Mouse (Mus musculus): ENCODE data around the gene Trh. TPM values are rescaled to one million over a fixed set of nuclear protein-coding genes. Genes with fewer than 3 reads are reported as not detected.
A peak's percentile ranks its signal among the peaks of the same experiment; 100 is the strongest.

Trh gene
- total RNA-seq, 1 experiment, result 495 TPM

- Histone ChIP-seq H3K4me1 (ENCODE audit: control insufficient read depth in 2 of 2, insufficient read depth in 2 of 2, low read length in 2 of 2, poor library complexity in 1 of 2) (peaks cover 3 to 4% of the 10 kb centered on the region in 2 experiments; a peak in 1 of 4 replicates), H3K36me3 (ENCODE audit: control insufficient read depth, insufficient read depth, low read length, poor library complexity, severe bottlenecking) (no peaks in the 10 kb centered on the region; the same call in 1 of the 2 replicates), H3K27ac (ENCODE audit: insufficient read depth, low read depth, low read length, poor library complexity, severe bottlenecking) (peak within 1 kb of the TSS; percentile 52; the same call in 1 of the 2 replicates), H3K9ac (ENCODE audit: insufficient read depth, low read depth, low read length, poor library complexity, severe bottlenecking) (peak within 1 kb of the TSS; percentile 98), H3K4me3 (ENCODE audit: insufficient read depth in 1 of 2, low read depth in 1 of 2, low read length in 2 of 2, poor library complexity in 1 of 2, severe bottlenecking in 1 of 2) (peak within 1 kb of the TSS; percentile 90 to 98), H3K9me3 (ENCODE audit: control insufficient read depth, insufficient read depth, low read depth, low read length) (no peaks in the 10 kb centered on the region)
- TF ChIP-seq CHD2 (IDR thresholded peaks at IDR 0.05; ENCODE audit: low read depth, low read length) (no peak), MAFK (IDR thresholded peaks at IDR 0.05; ENCODE audit: insufficient read depth, low read depth, low read length) (no peak), ZNF384 (IDR thresholded peaks at IDR 0.05; ENCODE audit: low read depth, low read length) (no peak), ZC3H11A (IDR thresholded peaks at IDR 0.05; ENCODE audit: borderline replicate concordance, low read depth, low read length) (no peak), HCFC1 (IDR thresholded peaks at IDR 0.05; ENCODE audit: borderline replicate concordance, insufficient read depth, low read length) (peak; percentile 83)
- DNase-seq (ENCODE audit: low read depth, low spot score), result peak; percentile 87
- in situ Hi-C loops (cut with MboI; ENCODE audit: low sequenced_read_pairs in 2 of 2, unreplicated experiment in 2 of 2), result loop anchor here (5.0 kb wide), 1 partner anchor 57 kb away; no protein-coding TSS in a partner anchor
These were observed 29.5 kb downstream of the Trh start, which contains the start of gene Rbsn for GRCm38 (mm10) chr6:92214773-92215449. Gene Rbsn (minus strand): TSS chr6:92214925.

DNA sequence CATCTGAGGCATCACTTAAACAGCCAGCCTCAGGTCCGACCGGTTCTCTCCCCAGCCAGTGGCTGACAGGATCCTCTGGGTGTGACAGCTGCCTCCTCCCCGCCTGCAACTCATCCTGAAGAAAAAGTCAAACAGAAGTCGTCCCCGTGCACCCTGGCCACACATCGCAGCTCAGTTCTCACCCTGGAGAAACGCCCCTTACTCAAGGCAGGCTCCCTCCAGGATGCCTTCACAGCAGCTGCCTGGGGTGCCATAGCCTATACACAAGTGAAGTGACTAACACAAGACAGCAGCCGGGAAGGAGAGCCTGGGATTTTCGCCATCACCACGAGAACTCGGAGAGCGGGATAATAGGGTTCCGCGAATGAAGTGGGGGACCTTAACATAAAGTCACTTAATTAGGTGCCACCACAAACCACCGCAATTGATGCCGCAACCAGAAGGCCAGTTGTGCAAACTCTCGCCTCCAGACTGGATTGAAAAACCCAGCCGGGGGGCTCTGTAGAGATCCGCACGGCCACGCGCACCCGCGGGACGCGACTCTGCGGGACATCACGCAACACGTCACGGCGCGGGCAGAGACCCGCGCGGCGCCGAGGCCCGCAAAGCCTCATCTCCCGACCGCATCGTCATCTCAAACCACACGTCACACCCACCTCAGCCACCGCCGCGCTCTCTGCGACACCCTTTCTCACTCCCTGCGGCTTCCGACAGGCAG is 30.2 kb downstream of the Trh start:
- peak; percentile 3 for DNase-seq (ENCODE audit: low read depth, low spot score)
- H3K9me3 ChIP-seq (ENCODE audit: control insufficient read depth, insufficient read depth, low read depth, low read length), result no peaks in the 10 kb centered on the region
- H3K9ac ChIP-seq (ENCODE audit: insufficient read depth, low read depth, low read length, poor library complexity, severe bottlenecking), result peak overlapping the region; percentile 98
- peaks cover 2 to 4% of the 10 kb centered on the region in 2 experiments; a peak in 1 of 4 replicates for H3K4me1 ChIP-seq (ENCODE audit: control insufficient read depth in 2 of 2, insufficient read depth in 2 of 2, low read length in 2 of 2, poor library complexity in 1 of 2)
- peak overlapping the region; percentile 52; the same call in 1 of the 2 replicates for H3K27ac ChIP-seq (ENCODE audit: insufficient read depth, low read depth, low read length, poor library complexity, severe bottlenecking)
- H3K36me3 ChIP-seq (ENCODE audit: control insufficient read depth, insufficient read depth, low read length, poor library complexity, severe bottlenecking), result no peaks in the 10 kb centered on the region; the same call in 1 of the 2 replicates
- in situ Hi-C loops (cut with MboI; ENCODE audit: low sequenced_read_pairs in 2 of 2, unreplicated experiment in 2 of 2), result no loop called here
- no peak for TF ChIP-seq ZNF384 (IDR thresholded peaks at IDR 0.05; ENCODE audit: low read depth, low read length)
- TF ChIP-seq ZC3H11A (IDR thresholded peaks at IDR 0.05; ENCODE audit: borderline replicate concordance, low read depth, low read length), result no peak
- TF ChIP-seq MAFK (IDR thresholded peaks at IDR 0.05; ENCODE audit: insufficient read depth, low read depth, low read length), result no peak
- no peak for TF ChIP-seq HCFC1 (IDR thresholded peaks at IDR 0.05; ENCODE audit: borderline replicate concordance, insufficient read depth, low read length)
- TF ChIP-seq CHD2 (IDR thresholded peaks at IDR 0.05; ENCODE audit: low read depth, low read length), result no peak
- peak overlapping the region; percentile 90 to 98 for H3K4me3 ChIP-seq (ENCODE audit: insufficient read depth in 1 of 2, low read depth in 1 of 2, low read length in 2 of 2, poor library complexity in 1 of 2, severe bottlenecking in 1 of 2)

GRCm38 (mm10) chr6:92199414-92199813 is 45.0 kb downstream of the Trh start:
- H3K9ac ChIP-seq (ENCODE audit: insufficient read depth, low read depth, low read length, poor library complexity, severe bottlenecking), result no peak overlapping the region
- TF ChIP-seq MAFK (IDR thresholded peaks at IDR 0.05; ENCODE audit: insufficient read depth, low read depth, low read length) (no peak), ZC3H11A (IDR thresholded peaks at IDR 0.05; ENCODE audit: borderline replicate concordance, low read depth, low read length) (no peak), ZNF384 (IDR thresholded peaks at IDR 0.05; ENCODE audit: low read depth, low read length) (no peak)
- no peak overlapping the region for H3K27ac ChIP-seq (ENCODE audit: insufficient read depth, low read depth, low read length, poor library complexity, severe bottlenecking)
- peaks cover 5% of the 10 kb centered on the region; the same call in 1 of the 2 replicates for H3K9me3 ChIP-seq (ENCODE audit: control insufficient read depth, insufficient read depth, low read depth, low read length)
- H3K4me1 ChIP-seq (ENCODE audit: control insufficient read depth in 2 of 2, insufficient read depth in 2 of 2, low read length in 2 of 2, poor library complexity in 1 of 2), result no peaks in the 10 kb centered on the region
- in situ Hi-C loops (cut with MboI; ENCODE audit: low sequenced_read_pairs in 2 of 2, unreplicated experiment in 2 of 2), result no loop called here
- DNase-seq (ENCODE audit: low read depth, low spot score), result no peak
- peaks cover 13% of the 10 kb centered on the region for H3K36me3 ChIP-seq (ENCODE audit: control insufficient read depth, insufficient read depth, low read length, poor library complexity, severe bottlenecking)
- H3K4me3 ChIP-seq (ENCODE audit: insufficient read depth in 1 of 2, low read depth in 1 of 2, low read length in 2 of 2, poor library complexity in 1 of 2, severe bottlenecking in 1 of 2), result no peak overlapping the region

Other genes starting within 250 kb of the Trh start
- 20.8 and 29.9 TPM in 2 replicates for gene Nr2c2, start 153.3 kb downstream of the Trh start, total RNA-seq (2012; rRNA removed)
- 66.4 and 83.2 TPM in 2 replicates for gene Mrps25, start 60.6 kb downstream of the Trh start, total RNA-seq (2012; rRNA removed)
- gene Rbsn, start 29.7 kb downstream of the Trh start, total RNA-seq (2012; rRNA removed), result 14.7 and 17.9 TPM in 2 replicates

All from ES-E14 (cell line).